Mouse (Mus musculus): Measurements from ENCODE around the gene Rhobtb3. TPM values are rescaled to one million over a fixed set of nuclear protein-coding genes. Genes with fewer than 3 reads are reported as not detected.

Gene Rhobtb3
- polyA plus RNA-seq, 1 experiment from 2014 or later, result 33.1 TPM

GRCm38 (mm10) chr13:75844833-75845518 is 98.7 kb downstream of the Rhobtb3 start:
- no peaks in the 10 kb centered on the region for H3K36me3 ChIP-seq (ENCODE audit: control insufficient read depth, insufficient read depth)

GRCm38 (mm10) chr13:75843993-75844683 is 99.6 kb downstream of the Rhobtb3 start:
- Histone ChIP-seq H3K4me1 (replicated peaks; ENCODE audit: control insufficient read depth, insufficient read depth, low read length) (peaks cover 19% of the 10 kb centered on the region), H3K4me3 (replicated peaks; ENCODE audit: low read length) (no peak overlapping the region), H3K9ac (replicated peaks; ENCODE audit: low read depth, low read length) (no peak overlapping the region), H3K9me3 (ENCODE audit: control insufficient read depth, low read length) (no peaks in the 10 kb centered on the region), H3K36me3 (ENCODE audit: control insufficient read depth, insufficient read depth) (no peaks in the 10 kb centered on the region), H3K4me2 (ENCODE audit: low read length) (no peak overlapping the region), H3K27ac (ENCODE audit: low read length) (no peak overlapping the region), H3K27me3 (replicated peaks; ENCODE audit: control insufficient read depth, insufficient read depth, low read length) (no peaks in the 10 kb centered on the region)
- WGBS, result 85% methylated on average over 8 of the region's 8 CpGs
- ATAC-seq, result no peak

More at GRCm38 (mm10) chr13:75844833-75845518, 98.7 kb downstream of the Rhobtb3 start:
- WGBS, result 93% methylated on average over 2 of the region's 2 CpGs
- no peak overlapping the region for H3K4me3 ChIP-seq (replicated peaks; ENCODE audit: low read length)
- no peaks in the 10 kb centered on the region for H3K9me3 ChIP-seq (ENCODE audit: control insufficient read depth, low read length)
- no peak for ATAC-seq
- no peak overlapping the region for H3K4me2 ChIP-seq (ENCODE audit: low read length)
- H3K27ac ChIP-seq (ENCODE audit: low read length), result no peak overlapping the region
- no peak overlapping the region for H3K9ac ChIP-seq (replicated peaks; ENCODE audit: low read depth, low read length)
- peaks cover 19% of the 10 kb centered on the region for H3K4me1 ChIP-seq (replicated peaks; ENCODE audit: control insufficient read depth, insufficient read depth, low read length)
- H3K27me3 ChIP-seq (replicated peaks; ENCODE audit: control insufficient read depth, insufficient read depth, low read length), result no peaks in the 10 kb centered on the region

- H3K4me3 ChIP-seq (replicated peaks; ENCODE audit: low read length), result no peak overlapping the region
- WGBS, result 96% methylated on average over 5 of the region's 5 CpGs
- no peak overlapping the region for H3K9ac ChIP-seq (replicated peaks; ENCODE audit: low read depth, low read length)
- H3K27me3 ChIP-seq (replicated peaks; ENCODE audit: control insufficient read depth, insufficient read depth, low read length), result no peaks in the 10 kb centered on the region
- H3K4me1 ChIP-seq (replicated peaks; ENCODE audit: control insufficient read depth, insufficient read depth, low read length), result peaks cover 19% of the 10 kb centered on the region
- H3K9me3 ChIP-seq (ENCODE audit: control insufficient read depth, low read length), result no peaks in the 10 kb centered on the region
- ATAC-seq, result no peak
- no peaks in the 10 kb centered on the region for H3K36me3 ChIP-seq (ENCODE audit: control insufficient read depth, insufficient read depth)
- no peak overlapping the region for H3K4me2 ChIP-seq (ENCODE audit: low read length)
- H3K27ac ChIP-seq (ENCODE audit: low read length), result no peak overlapping the region
Measured at GRCm38 (mm10) chr13:75843331-75843730, 100.4 kb downstream of the Rhobtb3 start.

- H3K27me3 ChIP-seq (replicated peaks; ENCODE audit: control insufficient read depth, insufficient read depth, low read length), result no peaks in the 10 kb centered on the region
- H3K4me3 ChIP-seq (replicated peaks; ENCODE audit: low read length), result no peak overlapping the region
- no peaks in the 10 kb centered on the region for H3K36me3 ChIP-seq (ENCODE audit: control insufficient read depth, insufficient read depth)
- WGBS, result 80% methylated on average over 3 of the region's 3 CpGs
- no peak for ATAC-seq
- peaks cover 19% of the 10 kb centered on the region for H3K4me1 ChIP-seq (replicated peaks; ENCODE audit: control insufficient read depth, insufficient read depth, low read length)
- H3K9me3 ChIP-seq (ENCODE audit: control insufficient read depth, low read length), result no peaks in the 10 kb centered on the region
- H3K9ac ChIP-seq (replicated peaks; ENCODE audit: low read depth, low read length), result no peak overlapping the region
- H3K27ac ChIP-seq (ENCODE audit: low read length), result no peak overlapping the region
- no peak overlapping the region for H3K4me2 ChIP-seq (ENCODE audit: low read length)
Measured at GRCm38 (mm10) chr13:75841950-75842349, 101.8 kb downstream of the Rhobtb3 start.

GRCm38 (mm10) chr13:75840752-75841285 is 102.9 kb downstream of the Rhobtb3 start:
- 48% methylated on average over 6 of the region's 6 CpGs for WGBS
- peak; percentile 16; the same call in 1 of the 2 replicates for ATAC-seq
- H3K27ac ChIP-seq (ENCODE audit: low read length), result no peak overlapping the region

GRCm38 (mm10) chr13:75839719-75840481 is 103.8 kb downstream of the Rhobtb3 start, which contains the start of gene Glrx:
TSS of gene Glrx (plus strand) at chr13:75839868.
- peak within 1 kb of the TSS; percentile 50 for H3K27ac ChIP-seq (ENCODE audit: low read length)
- no peaks in the 10 kb centered on the region for H3K27me3 ChIP-seq (replicated peaks; ENCODE audit: control insufficient read depth, insufficient read depth, low read length)
- no peaks in the 10 kb centered on the region for H3K9me3 ChIP-seq (ENCODE audit: control insufficient read depth, low read length)
- ATAC-seq, result peak; percentile 94
- H3K4me3 ChIP-seq (replicated peaks; ENCODE audit: low read length), result peak within 1 kb of the TSS; percentile 47
- H3K9ac ChIP-seq (replicated peaks; ENCODE audit: low read depth, low read length), result peak within 1 kb of the TSS; percentile 63
- peak within 1 kb of the TSS; percentile 62 for H3K4me2 ChIP-seq (ENCODE audit: low read length)
- peaks cover 19% of the 10 kb centered on the region for H3K4me1 ChIP-seq (replicated peaks; ENCODE audit: control insufficient read depth, insufficient read depth, low read length)
- H3K36me3 ChIP-seq (ENCODE audit: control insufficient read depth, insufficient read depth), result no peaks in the 10 kb centered on the region
- 0% methylated on average over 12 of the region's 12 CpGs for WGBS

More at GRCm38 (mm10) chr13:75840752-75841285, 102.9 kb downstream of the Rhobtb3 start:
- peaks cover 19% of the 10 kb centered on the region for H3K4me1 ChIP-seq (replicated peaks; ENCODE audit: control insufficient read depth, insufficient read depth, low read length)
- H3K4me2 ChIP-seq (ENCODE audit: low read length), result peak overlapping the region; percentile 62
- H3K27me3 ChIP-seq (replicated peaks; ENCODE audit: control insufficient read depth, insufficient read depth, low read length), result no peaks in the 10 kb centered on the region
- peak overlapping the region; percentile 63 for H3K9ac ChIP-seq (replicated peaks; ENCODE audit: low read depth, low read length)
- no peaks in the 10 kb centered on the region for H3K36me3 ChIP-seq (ENCODE audit: control insufficient read depth, insufficient read depth)
- no peaks in the 10 kb centered on the region for H3K9me3 ChIP-seq (ENCODE audit: control insufficient read depth, low read length)
- H3K4me3 ChIP-seq (replicated peaks; ENCODE audit: low read length), result peak overlapping the region; percentile 47

GRCm38 (mm10) chr13:75838506-75838905 is 105.2 kb downstream of the Rhobtb3 start:
- no peak for ATAC-seq
- no peaks in the 10 kb centered on the region for H3K36me3 ChIP-seq (ENCODE audit: control insufficient read depth, insufficient read depth)
- no peaks in the 10 kb centered on the region for H3K27me3 ChIP-seq (replicated peaks; ENCODE audit: control insufficient read depth, insufficient read depth, low read length)
- no peak overlapping the region for H3K9ac ChIP-seq (replicated peaks; ENCODE audit: low read depth, low read length)
- peaks cover 19% of the 10 kb centered on the region for H3K4me1 ChIP-seq (replicated peaks; ENCODE audit: control insufficient read depth, insufficient read depth, low read length)
- no peak overlapping the region for H3K4me2 ChIP-seq (ENCODE audit: low read length)
- H3K4me3 ChIP-seq (replicated peaks; ENCODE audit: low read length), result no peak overlapping the region
- 98% methylated on average over 4 of the region's 4 CpGs for WGBS
- no peak overlapping the region for H3K27ac ChIP-seq (ENCODE audit: low read length)
- H3K9me3 ChIP-seq (ENCODE audit: control insufficient read depth, low read length), result no peaks in the 10 kb centered on the region

- Histone ChIP-seq H3K9me3 (ENCODE audit: control insufficient read depth, low read length) (no peaks in the 10 kb centered on the region), H3K36me3 (ENCODE audit: control insufficient read depth, insufficient read depth) (no peaks in the 10 kb centered on the region), H3K4me2 (ENCODE audit: low read length) (no peak overlapping the region), H3K27ac (ENCODE audit: low read length) (no peak overlapping the region), H3K4me1 (replicated peaks; ENCODE audit: control insufficient read depth, insufficient read depth, low read length) (peaks cover 4% of the 10 kb centered on the region), H3K9ac (replicated peaks; ENCODE audit: low read depth, low read length) (no peak overlapping the region), H3K27me3 (replicated peaks; ENCODE audit: control insufficient read depth, insufficient read depth, low read length) (no peaks in the 10 kb centered on the region), H3K4me3 (replicated peaks; ENCODE audit: low read length) (no peak overlapping the region)
- ATAC-seq, result no peak
- WGBS, result 79% methylated on average over 2 of the region's 2 CpGs
Measured at GRCm38 (mm10) chr13:75835461-75835860, 108.3 kb downstream of the Rhobtb3 start.

GRCm38 (mm10) chr13:75833499-75833898 is 110.2 kb downstream of the Rhobtb3 start:
- ATAC-seq, result peak; percentile 78
- H3K9ac ChIP-seq (replicated peaks; ENCODE audit: low read depth, low read length), result no peak overlapping the region
- no peak overlapping the region for H3K4me3 ChIP-seq (replicated peaks; ENCODE audit: low read length)
- H3K4me1 ChIP-seq (replicated peaks; ENCODE audit: control insufficient read depth, insufficient read depth, low read length), result no peaks in the 10 kb centered on the region
- H3K27ac ChIP-seq (ENCODE audit: low read length), result no peak overlapping the region
- no peak overlapping the region for H3K4me2 ChIP-seq (ENCODE audit: low read length)
- H3K9me3 ChIP-seq (ENCODE audit: control insufficient read depth, low read length), result no peaks in the 10 kb centered on the region
- H3K27me3 ChIP-seq (replicated peaks; ENCODE audit: control insufficient read depth, insufficient read depth, low read length), result no peaks in the 10 kb centered on the region
- H3K36me3 ChIP-seq (ENCODE audit: control insufficient read depth, insufficient read depth), result no peaks in the 10 kb centered on the region
